Mouse (Mus musculus): ENCODE data around the gene Emc6.

- no peak for TF ChIP-seq CTCF (IDR thresholded peaks at IDR 0.05; ENCODE audit: borderline replicate concordance, control insufficient read depth, extremely low read depth, insufficient read depth, low read length, poor library complexity)
- TF ChIP-seq POLR2A (IDR thresholded peaks at IDR 0.05; ENCODE audit: control insufficient read depth, extremely low read depth, insufficient read depth, low read length, poor library complexity), result no peak
Observed at GRCm38 (mm10) chr11:73198603-73199229, 21.9 kb upstream of the Emc6 start, which contains the start of gene Ctns.

Data from thymus, adult 2 months (tissue).